Mouse (Mus musculus) embryonic facial prominence, embryonic 10.5 days (tissue): Measurements from ENCODE around the gene Plg. TPM values are rescaled to one million over a fixed set of nuclear protein-coding genes. Genes with fewer than 3 reads are reported as not detected.

Experiments
- DNase-seq: peaks from one replicate; pipeline ENCODE4 v3.0.0-alpha.2; 2017; ENCODE audit warnings: low spot score
- H3K27ac ChIP-seq: fragments of 300-500 bp; sonication (generic); replicated peaks from 2 replicates; pipeline ENCODE4 v1.5.1; 2016; ENCODE audit warnings: mild to moderate bottlenecking
- H3K27me3 ChIP-seq: fragments of 300-500 bp; sonication (generic); replicated peaks from 2 replicates; pipeline ENCODE4 v1.6.1; 2016; ENCODE audit warnings: low read depth, mild to moderate bottlenecking; ENCODE audit not compliant: poor library complexity, severe bottlenecking
- H3K36me3 ChIP-seq: fragments of 300-500 bp; sonication (generic); replicated peaks from 2 replicates; pipeline ENCODE4 v1.6.1; 2016; ENCODE audit warnings: mild to moderate bottlenecking, moderate library complexity
- H3K4me1 ChIP-seq: fragments of 300-500 bp; sonication (generic); 2 replicates; pipeline ENCODE4 v1.6.1; 2016
- H3K4me3 ChIP-seq: fragments of 300-500 bp; sonication (generic); 2 replicates; pipeline ENCODE4 v1.5.1; 2016; ENCODE audit warnings: mild to moderate bottlenecking, moderate library complexity
- H3K9me3 ChIP-seq: fragments of 300-500 bp; sonication (generic); 2 replicates; pipeline ENCODE4 v1.6.1; 2016; ENCODE audit warnings: mild to moderate bottlenecking
- WGBS: fragments of 180-500 bp; shearing (Covaris S2); methylation state at CpG from one replicate; pipeline ENCODE4 v1.1.7; 2016; 5-methylcytosine and 5-hydroxymethylcytosine counted together
- polyA plus RNA-seq: library from polyadenylated mRNA; unstranded; fragments of >200 nt; fragmentation: Nextera tagmentation; extraction: Ambion mirVana; gene quantifications from 2 replicates; pipeline ENCODE4 v1.2.1, GENCODE M21; 2016

The Plg gene
- polyA plus RNA-seq, 1 experiment from 2014 or later, result not detected

DNA sequence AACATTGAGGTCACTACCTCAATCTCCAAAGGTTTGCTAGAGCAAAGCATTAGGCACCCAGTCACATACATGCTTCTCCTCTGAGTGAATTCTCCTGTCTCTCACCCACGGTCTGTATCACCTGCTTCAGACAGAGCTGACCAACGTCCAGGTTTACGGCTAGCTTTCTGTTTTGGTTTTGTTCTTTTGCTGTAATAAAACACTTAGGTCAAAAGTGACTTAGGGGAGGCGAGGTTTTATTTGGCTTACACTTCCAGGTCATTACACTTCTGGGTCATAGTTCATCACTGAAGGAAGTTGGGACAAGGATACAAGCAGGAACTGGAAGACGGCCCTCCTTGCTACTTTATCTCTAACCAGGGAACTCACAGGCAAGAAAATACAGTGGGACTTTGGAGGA lies 9.0 kb upstream of the Plg start:
- Histone ChIP-seq H3K36me3 (no peaks in the 10 kb centered on the region), H3K27me3 (no peaks in the 10 kb centered on the region), H3K27ac (no peak overlapping the region), H3K4me3 (no peak overlapping the region), H3K9me3 (no peaks in the 10 kb centered on the region), H3K4me1 (peaks cover 16% of the 10 kb centered on the region)
- DNase-seq, result no peak
- 74% methylated on average over 5 of the region's 5 CpGs for WGBS

DNA sequence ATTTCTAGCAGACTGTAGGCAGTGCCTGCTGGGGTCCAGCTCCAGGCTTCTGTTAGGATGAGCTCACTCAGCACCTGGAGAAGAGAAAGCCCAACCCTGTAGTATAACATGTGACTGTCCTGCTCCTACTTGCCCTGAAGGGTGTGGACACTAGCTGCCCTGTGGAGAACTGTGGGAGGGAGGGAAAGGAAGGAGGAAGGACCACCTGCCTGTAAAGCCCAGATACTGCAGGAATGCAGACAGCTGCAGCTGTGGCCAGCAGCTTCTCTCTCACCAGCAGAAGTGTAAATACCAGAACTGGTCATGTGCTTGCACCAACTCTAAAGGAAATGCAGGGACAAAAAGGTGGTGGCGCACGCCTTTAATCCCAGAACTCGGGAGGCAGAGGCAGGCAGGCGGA lies 8.1 kb upstream of the Plg start:
- H3K9me3 ChIP-seq, result no peaks in the 10 kb centered on the region
- no peak overlapping the region for H3K4me3 ChIP-seq
- peaks cover 15% of the 10 kb centered on the region for H3K4me1 ChIP-seq
- DNase-seq, result no peak
- WGBS, result 75% methylated on average over 4 of the region's 4 CpGs
- H3K36me3 ChIP-seq, result no peaks in the 10 kb centered on the region
- H3K27ac ChIP-seq, result no peak overlapping the region
- H3K27me3 ChIP-seq, result no peaks in the 10 kb centered on the region

DNA sequence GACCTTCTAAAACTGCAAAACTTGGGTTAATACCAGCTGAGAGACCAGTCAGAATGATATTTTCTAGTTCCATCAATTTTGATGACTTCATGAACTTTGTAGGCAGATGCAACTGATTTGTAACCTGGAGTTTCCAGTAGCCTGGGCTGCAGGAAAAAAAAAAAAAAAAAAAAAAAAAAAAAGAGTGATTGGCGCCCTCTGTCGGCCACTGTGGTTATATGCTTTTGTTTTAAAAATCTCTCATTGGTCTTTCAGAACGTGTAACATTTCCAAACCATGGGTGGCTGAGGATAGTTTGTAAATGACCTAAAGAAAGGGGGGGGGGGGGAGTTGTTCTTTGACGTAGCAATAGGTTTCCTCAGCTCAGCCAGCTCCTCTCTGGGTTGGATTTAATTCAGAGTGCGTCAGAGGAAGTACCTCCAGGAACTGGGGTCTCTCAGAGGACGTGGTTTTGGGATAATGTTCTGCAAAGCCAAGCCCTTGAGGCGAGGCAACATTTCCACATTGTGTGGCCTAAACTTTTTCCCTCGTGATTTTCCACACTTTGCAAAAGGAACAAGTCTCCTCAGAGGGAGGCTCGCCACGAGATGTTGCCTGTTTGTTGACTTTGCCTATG lies 7.0 kb upstream of the Plg start:
- H3K36me3 ChIP-seq, result no peaks in the 10 kb centered on the region
- DNase-seq, result peak; percentile 42
- H3K27me3 ChIP-seq, result no peaks in the 10 kb centered on the region
- no peaks in the 10 kb centered on the region for H3K9me3 ChIP-seq
- no peak overlapping the region; the same call in 1 of the 2 replicates for H3K27ac ChIP-seq
- H3K4me3 ChIP-seq, result 0 out of 2 replicates have a peak overlapping the region, but pooled peaks have one; percentile 11
- peaks cover 15% of the 10 kb centered on the region for H3K4me1 ChIP-seq
- WGBS, result 39% methylated on average over 10 of the region's 10 CpGs

DNA sequence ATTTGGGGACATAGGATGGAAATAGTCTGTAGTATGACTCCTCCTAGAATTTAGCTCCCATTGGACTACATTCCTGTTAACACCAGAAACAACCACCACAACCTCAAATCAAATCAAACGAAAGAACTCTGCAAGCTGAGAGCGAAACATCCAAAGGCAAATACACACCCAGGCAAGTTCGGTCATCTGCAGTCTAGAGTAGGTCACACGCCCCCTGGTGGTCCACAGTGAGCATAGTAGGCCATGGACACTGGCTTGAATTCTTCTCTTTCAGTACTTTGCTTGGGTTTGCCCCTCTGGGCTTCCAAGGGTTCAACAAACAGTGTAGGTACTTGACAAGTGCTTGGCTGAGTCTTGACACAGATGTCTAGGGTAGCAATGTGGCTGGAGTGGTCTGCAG lies 6.4 kb upstream of the Plg start:
- H3K4me1 ChIP-seq, result peaks cover 15% of the 10 kb centered on the region
- H3K4me3 ChIP-seq, result no peak overlapping the region
- H3K36me3 ChIP-seq, result no peaks in the 10 kb centered on the region
- no peaks in the 10 kb centered on the region for H3K27me3 ChIP-seq
- no peak overlapping the region for H3K27ac ChIP-seq
- no peaks in the 10 kb centered on the region for H3K9me3 ChIP-seq
- peak; percentile 77 for DNase-seq
- WGBS, result 24% methylated on average over 4 of the region's 4 CpGs

DNA sequence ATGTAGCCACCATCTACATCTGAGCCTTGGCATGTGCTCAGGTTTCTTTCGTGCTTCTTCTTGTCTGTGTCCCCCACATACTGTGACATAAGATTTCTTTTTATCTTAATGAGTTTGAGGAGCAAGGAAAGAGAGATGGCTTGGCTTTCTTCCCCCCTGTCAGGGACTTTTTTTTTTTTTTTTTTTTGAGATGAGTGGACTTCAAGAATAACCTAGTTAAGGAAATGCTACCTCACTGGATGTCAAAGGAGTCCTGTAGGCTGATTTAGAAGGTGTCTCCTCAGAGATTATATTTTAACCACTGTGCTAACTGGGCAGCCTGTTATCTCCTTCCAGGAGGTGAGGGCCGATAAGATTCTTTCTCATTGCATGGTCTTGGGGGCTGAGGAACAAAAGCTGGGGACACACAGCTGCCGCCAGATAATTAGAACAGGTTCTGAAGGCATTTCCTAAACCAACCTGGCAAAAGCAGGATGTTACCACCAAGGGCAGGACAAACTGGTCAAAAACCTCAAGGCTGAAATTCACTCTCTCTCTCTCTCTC lies 4.7 kb upstream of the Plg start:
- no peaks in the 10 kb centered on the region for H3K36me3 ChIP-seq

DNA sequence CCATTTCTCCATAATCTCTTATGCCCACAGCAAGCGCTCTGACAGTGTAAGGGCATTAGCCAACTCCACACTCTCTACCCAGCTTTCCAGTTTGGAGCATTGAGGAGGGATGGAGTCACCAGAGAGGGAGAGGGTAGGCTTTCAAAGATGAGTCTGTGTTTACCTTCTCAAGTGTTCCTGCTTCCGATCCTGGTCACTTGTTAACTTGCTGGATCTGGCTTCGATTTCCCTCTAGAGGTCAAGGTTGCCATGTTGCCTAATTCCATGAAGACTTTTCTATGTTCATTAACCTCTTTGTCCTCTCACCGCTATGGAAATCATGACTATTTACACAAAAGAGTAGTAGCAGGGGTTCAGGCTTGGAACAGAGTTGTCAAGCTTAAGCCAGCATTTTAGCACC lies 1.9 kb downstream of the Plg start:
- Histone ChIP-seq H3K27me3 (no peaks in the 10 kb centered on the region), H3K4me1 (peaks cover 6% of the 10 kb centered on the region), H3K4me3 (no peak overlapping the region), H3K9me3 (no peaks in the 10 kb centered on the region), H3K27ac (no peak overlapping the region), H3K36me3 (no peaks in the 10 kb centered on the region)
- WGBS, result 83% methylated on average over 4 of the region's 4 CpGs
- no peak for DNase-seq

More for the DNA sequence above, 4.7 kb upstream of the Plg start:
- no peak overlapping the region for H3K4me3 ChIP-seq
- H3K4me1 ChIP-seq, result peaks cover 8% of the 10 kb centered on the region; the same call in 1 of the 2 replicates
- DNase-seq, result no peak
- WGBS, result 76% methylated on average over 3 of the region's 3 CpGs
- H3K27me3 ChIP-seq, result no peaks in the 10 kb centered on the region
- no peak overlapping the region for H3K27ac ChIP-seq
- H3K9me3 ChIP-seq, result no peaks in the 10 kb centered on the region

DNA sequence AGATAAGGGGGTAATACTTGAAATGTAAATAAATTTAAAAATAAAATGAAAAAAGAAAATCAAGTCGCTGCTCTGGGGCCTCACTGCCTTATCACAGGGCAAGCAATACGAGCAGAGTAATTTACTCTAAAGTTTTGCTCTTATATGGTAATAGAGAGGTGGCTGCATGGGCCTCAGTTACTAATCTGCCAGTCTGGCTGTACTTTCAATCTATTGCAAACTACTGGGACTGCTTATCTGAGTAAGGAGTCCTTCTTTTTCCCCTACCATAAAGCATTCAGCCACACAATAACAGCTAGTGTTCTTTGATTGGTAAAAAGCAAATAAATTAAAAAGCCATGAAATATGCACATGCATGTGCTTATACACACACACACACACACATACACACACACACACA lies 3.2 kb downstream of the Plg start:
- Histone ChIP-seq H3K36me3 (no peaks in the 10 kb centered on the region), H3K27me3 (no peaks in the 10 kb centered on the region), H3K9me3 (no peaks in the 10 kb centered on the region), H3K4me3 (no peak overlapping the region), H3K4me1 (peaks cover 6% of the 10 kb centered on the region), H3K27ac (no peak overlapping the region)
- no peak for DNase-seq
- WGBS, result 89% methylated on average over 2 of the region's 2 CpGs

DNA sequence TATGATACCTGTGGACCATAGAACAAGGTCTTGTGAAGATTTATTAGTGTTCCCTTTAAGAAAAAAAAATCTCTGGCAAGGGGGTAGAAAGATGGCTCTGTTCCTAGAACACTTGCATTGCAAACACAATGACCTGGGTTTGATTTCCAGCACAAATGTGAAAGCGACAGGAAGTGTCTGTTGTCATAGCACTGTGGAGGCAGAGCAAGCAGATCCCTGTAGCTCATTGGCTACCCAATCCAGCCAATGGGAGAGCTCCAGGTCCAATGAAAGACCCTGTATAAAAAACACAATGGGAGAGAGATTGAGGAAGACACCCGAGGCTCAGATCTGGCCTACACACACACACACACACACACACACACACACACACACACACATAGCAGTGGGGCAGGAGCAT lies 4.1 kb downstream of the Plg start:
- peak; percentile 27 for DNase-seq
- Histone ChIP-seq H3K27me3 (no peaks in the 10 kb centered on the region), H3K9me3 (no peaks in the 10 kb centered on the region), H3K27ac (no peak overlapping the region), H3K4me3 (no peak overlapping the region), H3K36me3 (no peaks in the 10 kb centered on the region), H3K4me1 (peaks cover 6% of the 10 kb centered on the region)
- WGBS, result 39% methylated on average over 2 of the region's 2 CpGs

DNA sequence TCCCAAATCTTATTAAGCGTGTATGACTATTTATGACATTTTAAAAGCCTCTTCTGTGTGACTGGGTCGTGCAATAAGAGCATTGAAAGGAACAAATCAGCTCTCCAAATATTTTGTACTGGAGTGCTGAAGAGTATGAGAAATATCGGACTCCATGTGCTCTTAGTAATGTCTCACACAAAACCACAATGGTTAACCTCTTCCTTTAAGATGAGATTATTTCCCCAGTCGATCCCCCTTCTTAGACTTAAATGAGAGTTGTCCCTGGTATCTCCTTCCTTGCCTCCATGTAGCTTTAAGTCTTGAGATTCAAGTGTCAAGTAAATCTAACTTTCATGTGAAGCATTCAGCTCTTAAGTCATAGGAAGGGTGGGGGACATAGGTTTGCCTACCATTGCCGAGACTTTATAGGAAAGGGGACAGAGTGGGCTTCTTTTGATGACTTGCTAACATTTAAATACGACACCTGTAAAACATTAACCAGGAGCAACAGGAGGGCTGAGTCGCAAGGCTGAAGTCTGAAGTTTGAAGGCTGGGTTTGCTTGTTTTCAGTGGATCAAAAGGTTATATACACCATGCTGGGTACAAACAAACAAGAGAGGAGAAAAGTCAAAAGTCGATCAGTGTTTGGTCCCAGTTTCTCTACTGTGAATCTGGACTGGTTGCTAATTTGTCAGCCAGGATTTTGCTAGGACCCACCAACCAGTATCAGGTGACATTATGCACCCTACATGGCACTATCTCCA lies 6.8 kb downstream of the Plg start:
- Histone ChIP-seq H3K27me3 (no peaks in the 10 kb centered on the region), H3K4me1 (peaks cover 6% of the 10 kb centered on the region), H3K36me3 (no peaks in the 10 kb centered on the region), H3K9me3 (no peaks in the 10 kb centered on the region), H3K4me3 (no peak overlapping the region), H3K27ac (no peak overlapping the region)
- no peak for DNase-seq
- WGBS, result 72% methylated on average over 8 of the region's 8 CpGs

DNA sequence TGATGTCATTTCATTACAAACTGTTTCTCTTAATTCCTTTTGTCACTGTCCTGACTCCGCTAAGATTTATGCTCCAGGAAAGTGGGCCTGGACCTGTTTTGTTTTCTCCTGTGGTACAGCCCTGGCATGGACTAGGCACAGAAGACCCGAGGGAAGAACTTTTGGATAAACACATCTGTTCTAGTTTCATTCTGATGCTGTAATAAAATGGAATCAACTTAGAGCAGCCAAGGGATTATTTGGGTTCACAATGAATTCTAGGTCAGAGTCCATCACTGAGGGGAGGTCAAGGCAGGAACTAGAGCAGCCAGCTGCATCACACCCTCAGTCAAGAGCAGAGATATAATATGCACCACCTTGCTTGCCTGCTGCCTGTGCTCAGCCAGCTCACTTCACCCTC lies 9.4 kb downstream of the Plg start:
- Histone ChIP-seq H3K27ac (no peak overlapping the region), H3K36me3 (no peaks in the 10 kb centered on the region), H3K4me3 (no peak overlapping the region), H3K27me3 (no peaks in the 10 kb centered on the region), H3K9me3 (no peaks in the 10 kb centered on the region), H3K4me1 (peaks cover under 1% of the 10 kb centered on the region)
- DNase-seq, result no peak
- WGBS, result 87% methylated on average over 2 of the region's 2 CpGs

DNA sequence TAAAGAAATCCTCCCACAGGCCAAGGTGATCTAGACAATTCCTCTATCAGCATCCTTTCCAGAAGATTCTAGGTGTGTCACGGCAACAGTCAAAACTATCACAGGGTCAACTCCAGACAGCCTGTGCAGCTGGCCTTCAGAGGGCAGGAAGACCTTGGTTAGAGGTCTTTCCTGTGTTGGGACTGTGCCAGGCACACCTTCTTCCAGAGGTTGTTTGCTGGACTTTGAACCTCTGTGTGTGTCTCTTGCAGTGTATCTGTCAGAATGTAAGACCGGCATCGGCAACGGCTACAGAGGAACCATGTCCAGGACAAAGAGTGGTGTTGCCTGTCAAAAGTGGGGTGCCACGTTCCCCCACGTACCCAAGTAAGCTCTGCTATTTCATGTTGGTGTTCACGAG lies 9.8 kb downstream of the Plg start:
- H3K36me3 ChIP-seq, result no peaks in the 10 kb centered on the region
- no peak for DNase-seq
- no peak overlapping the region for H3K27ac ChIP-seq
- H3K9me3 ChIP-seq, result no peaks in the 10 kb centered on the region
- H3K4me1 ChIP-seq, result no peaks in the 10 kb centered on the region
- WGBS, result 91% methylated on average over 7 of the region's 7 CpGs
- no peaks in the 10 kb centered on the region for H3K27me3 ChIP-seq
- H3K4me3 ChIP-seq, result no peak overlapping the region

DNA sequence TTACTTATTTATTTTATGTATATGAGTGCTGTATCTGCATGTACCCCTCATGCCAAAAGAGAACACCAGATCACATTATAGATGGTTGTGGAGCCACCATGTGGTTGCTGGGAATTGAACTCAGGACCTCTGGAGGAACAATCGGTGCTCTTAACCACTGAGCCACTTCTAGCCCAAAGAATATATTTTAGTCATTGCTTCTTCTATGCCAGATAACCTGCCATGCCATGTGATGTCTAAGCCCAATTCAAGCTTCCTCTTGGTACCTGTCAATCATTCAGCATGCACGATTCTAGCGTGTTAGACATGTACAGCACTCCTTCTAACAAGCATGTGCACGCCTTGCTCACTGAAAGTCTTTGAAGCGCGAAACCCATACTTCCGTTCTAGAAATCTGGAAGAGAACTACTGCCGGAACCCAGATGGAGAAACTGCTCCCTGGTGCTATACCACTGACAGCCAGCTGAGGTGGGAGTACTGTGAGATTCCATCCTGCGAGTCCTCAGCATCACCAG lies 17.8 kb downstream of the Plg start:
- DNase-seq, result no peak
- no peaks in the 10 kb centered on the region for H3K9me3 ChIP-seq
- WGBS, result 89% methylated on average over 9 of the region's 9 CpGs
- 0 out of 2 replicates have a peak, but pooled peaks cover 7% of the 10 kb centered on the region for H3K27me3 ChIP-seq
- no peak overlapping the region for H3K4me3 ChIP-seq
- H3K4me1 ChIP-seq, result peaks cover 19% of the 10 kb centered on the region
- no peaks in the 10 kb centered on the region for H3K36me3 ChIP-seq
- no peak overlapping the region for H3K27ac ChIP-seq

DNA sequence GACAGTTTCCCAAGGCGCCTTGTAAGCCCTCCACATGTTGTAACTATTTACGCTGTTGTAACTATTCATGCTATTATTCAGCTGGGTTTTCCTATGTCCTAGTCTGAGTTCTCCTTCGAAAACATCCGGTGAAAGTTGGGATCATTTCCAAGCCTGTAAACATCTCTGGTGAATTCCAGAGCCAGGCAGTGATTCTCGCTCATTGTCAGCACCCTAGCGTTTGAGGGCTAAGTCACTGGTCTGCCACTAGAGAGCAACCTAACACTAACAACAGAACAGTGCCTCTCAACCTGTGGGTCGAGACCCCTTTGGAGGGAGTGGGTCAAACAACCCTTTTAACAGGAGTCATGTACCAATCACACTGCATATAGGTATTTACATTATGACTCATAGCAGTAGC lies 25.0 kb downstream of the Plg start:
- no peaks in the 10 kb centered on the region for H3K36me3 ChIP-seq
- H3K27ac ChIP-seq, result no peak overlapping the region
- H3K4me1 ChIP-seq, result peaks cover 6% of the 10 kb centered on the region
- peaks cover 13% of the 10 kb centered on the region; the same call in 1 of the 2 replicates for H3K9me3 ChIP-seq
- H3K27me3 ChIP-seq, result 0 out of 2 replicates have a peak, but pooled peaks cover 5% of the 10 kb centered on the region
- no peak for DNase-seq
- no peak overlapping the region for H3K4me3 ChIP-seq
- WGBS, result 73% methylated on average over 7 of the region's 7 CpGs
